Mouse (Mus musculus) liver, embryonic 14.5 days (tissue): Measurements from ENCODE around the gene Glmp. TPM values are rescaled to one million over a fixed set of nuclear protein-coding genes. Genes with fewer than 3 reads are reported as not detected.
A peak's percentile ranks its signal among the peaks of the same experiment; 100 is the strongest.

Experiments
- ATAC-seq: fragments of 200-750 bp; cut with Nextera tagmentation; 2 replicates; pipeline ENCODE4 v1.8.0; 2017; ENCODE audit warnings: moderate number of reproducible peaks, mild to moderate bottlenecking, moderate library complexity; ENCODE audit not compliant: insufficient read depth
- DNase-seq, 3 experiments: peaks; one replicate each; pipeline ENCODE4 v3.0.0-alpha.2; 2012 to 2013; ENCODE audit warnings: low read depth in 3 of 3, low spot score in 3 of 3
- H3K27ac ChIP-seq: fragments of 300-500 bp; sonication (generic); 2 replicates; pipeline ENCODE4 v1.5.1; 2014; ENCODE audit warnings: moderate library complexity, mild to moderate bottlenecking, control low read depth, inconsistent platforms
- H3K27me3 ChIP-seq: fragments of 300-500 bp; sonication (generic); 2 replicates; pipeline ENCODE4 v1.6.1; 2014; ENCODE audit warnings: mild to moderate bottlenecking, low read length, moderate library complexity; ENCODE audit not compliant: control insufficient read depth, insufficient read depth
- H3K36me3 ChIP-seq: fragments of 300-500 bp; sonication (generic); replicated peaks from 2 replicates; pipeline ENCODE4 v1.6.1; 2014; ENCODE audit warnings: low read depth; ENCODE audit not compliant: control insufficient read depth, insufficient read depth
- H3K4me1 ChIP-seq, 2 experiments: fragments of 200-500 bp in 1 of 2; fragments of 300-500 bp in 1 of 2; sonication (generic) in 1 of 2; replicated peaks; 2 replicates each; pipeline ENCODE4 v1.6.1; 2012 to 2014; ENCODE audit warnings: antibody characterized with exemption in 1 of 2, inconsistent platforms in 1 of 2, low read length in 1 of 2; ENCODE audit not compliant: control insufficient read depth in 2 of 2, insufficient read depth in 2 of 2
- H3K4me2 ChIP-seq: fragments of 300-500 bp; sonication (generic); 2 replicates; pipeline ENCODE4 v1.6.1; 2014; ENCODE audit warnings: low read depth, mild to moderate bottlenecking, control low read depth, moderate library complexity
- H3K4me3 ChIP-seq, 2 experiments: fragments of 200-500 bp in 1 of 2; fragments of 300-500 bp in 1 of 2; sonication (generic) in 1 of 2; 2 replicates each; pipeline ENCODE4 v1.5.1; 2012 to 2014; ENCODE audit warnings: low read depth in 2 of 2, low read length in 2 of 2, mild to moderate bottlenecking in 2 of 2, control low read depth in 1 of 2, inconsistent platforms in 1 of 2, moderate library complexity in 1 of 2; ENCODE audit not compliant: insufficient read depth in 1 of 2
- H3K9ac ChIP-seq: fragments of 300-500 bp; sonication (generic); replicated peaks from 2 replicates; pipeline ENCODE4 v1.6.1; 2014; ENCODE audit warnings: mild to moderate bottlenecking, control low read depth, moderate library complexity
- H3K9me3 ChIP-seq: fragments of 300-500 bp; sonication (generic); 2 replicates; pipeline ENCODE4 v1.6.1; 2016; ENCODE audit warnings: low read length, mixed read lengths; ENCODE audit not compliant: control insufficient read depth
- CTCF ChIP-seq: IDR thresholded peaks from 2 replicates; pipeline ENCODE4 v1.5.1; 2016; ENCODE audit warnings: antibody characterized with exemption, low read depth, control low read depth
- EP300 ChIP-seq: IDR thresholded peaks from 2 replicates; pipeline ENCODE4 v1.6.1; 2016; ENCODE audit warnings: antibody characterized with exemption, low read depth
- WGBS: fragments of 180-500 bp; shearing (Covaris S2); extraction: QIAGEN DNeasy Blood & Tissue Kit; methylation state at CpG from one replicate; pipeline ENCODE4 v1.1.7; 2014; ENCODE audit not compliant: insufficient replicate concordance; 5-methylcytosine and 5-hydroxymethylcytosine counted together
- polyA plus RNA-seq, 2 experiments: library from polyadenylated mRNA; depleted of rRNA in 1 of 2; stranded (reverse) in 1 of 2; unstranded in 1 of 2; fragments of >200 nt; fragmentation: Nextera tagmentation in 1 of 2; extraction: Ambion mirVana in 1 of 2; gene quantifications; 2 replicates each; pipeline versions ENCODE4 v1.2.1 to v1.2.3; 2012 to 2014

The Glmp gene
- polyA plus RNA-seq, 2 experiments, result 31.1 to 51.6 TPM

DNA sequence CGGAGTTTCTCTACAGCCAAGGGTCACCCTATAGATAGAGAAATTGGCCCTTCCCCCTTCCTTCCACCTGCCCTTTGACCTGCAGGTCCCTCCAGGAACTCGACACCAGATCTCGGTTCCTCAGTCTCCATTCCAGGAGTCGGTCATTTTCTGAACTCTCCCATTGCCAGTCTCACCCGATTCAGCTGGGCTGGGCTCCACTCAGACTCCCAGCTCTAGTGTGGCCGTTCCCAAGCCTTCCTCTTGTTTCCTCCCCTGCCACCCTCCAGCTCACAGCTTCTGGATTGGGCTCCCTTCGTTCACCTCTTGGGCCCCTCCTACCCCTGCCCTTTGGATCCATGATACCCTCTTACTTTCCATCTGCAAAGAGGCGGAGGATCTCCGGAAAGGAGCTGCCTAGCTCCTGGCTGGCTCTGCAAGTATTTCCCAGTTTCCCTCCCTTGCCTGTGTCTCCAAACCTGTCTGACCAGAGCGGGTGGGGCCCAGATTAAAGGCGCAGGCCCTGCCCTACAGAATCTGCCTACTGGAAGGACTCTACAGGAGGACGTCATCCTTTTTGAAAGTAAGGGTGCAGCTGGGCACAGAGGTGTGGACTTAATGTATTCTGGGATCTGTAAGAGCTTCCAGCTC is 9.3 kb downstream of the Glmp start:
- Histone ChIP-seq H3K9me3 (no peaks in the 10 kb centered on the region), H3K4me1 (peaks cover 32% of the 10 kb centered on the region in 2 experiments), H3K27me3 (no peaks in the 10 kb centered on the region), H3K4me2 (peak overlapping the region; percentile 94), H3K4me3 (peak overlapping the region in 1 of 2 experiments; percentile 78; a peak in 2 of 4 replicates), H3K9ac (peak overlapping the region; percentile 86), H3K27ac (peak overlapping the region; percentile 97), H3K36me3 (no peaks in the 10 kb centered on the region)
- 54% methylated on average over 12 of the region's 12 CpGs for WGBS
- ATAC-seq (no peak), DNase-seq (peak in 1 of 3 experiments; percentile 47)
- no peak for TF ChIP-seq EP300
- no peak for TF ChIP-seq CTCF

DNA sequence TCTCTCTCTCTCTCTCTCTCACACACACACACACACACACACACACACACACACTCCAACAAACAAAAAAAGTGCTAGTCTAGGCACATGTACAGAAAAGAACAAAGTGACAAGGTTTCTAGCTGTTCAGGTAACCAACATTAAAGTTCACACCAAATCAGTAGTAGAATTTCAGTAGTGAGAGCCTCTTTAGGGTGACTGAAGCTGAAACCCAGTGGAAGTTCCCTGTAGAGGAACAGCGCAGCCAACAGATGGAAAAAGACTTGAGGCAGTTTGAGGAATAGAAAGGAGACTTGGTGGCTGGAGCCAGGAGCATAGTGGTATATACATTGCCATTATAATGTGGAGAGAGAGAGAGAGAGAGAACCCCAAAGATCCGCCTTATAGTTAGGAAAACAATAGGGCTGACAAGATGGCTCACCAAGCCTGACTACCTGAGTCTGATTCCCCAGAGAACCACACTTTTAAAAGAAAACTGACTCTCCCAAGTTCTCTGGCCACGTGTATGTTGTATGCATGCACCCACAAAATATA is 10.1 kb downstream of the Glmp start:
- H3K9me3 ChIP-seq, result no peaks in the 10 kb centered on the region
- WGBS, result 18% methylated on average over 3 of the region's 3 CpGs
- no peak for DNase-seq
- peak overlapping the region; percentile 94 for H3K4me2 ChIP-seq
- ATAC-seq, result no peak
- no peaks in the 10 kb centered on the region for H3K36me3 ChIP-seq
- peak overlapping the region; percentile 97 for H3K27ac ChIP-seq
- H3K4me1 ChIP-seq, result peaks cover 35 to 37% of the 10 kb centered on the region in 2 experiments
- no peaks in the 10 kb centered on the region for H3K27me3 ChIP-seq
- peak overlapping the region; percentile 78 to 88 for H3K4me3 ChIP-seq
- H3K9ac ChIP-seq, result peak overlapping the region; percentile 86
- TF ChIP-seq EP300 (no peak), CTCF (no peak)

DNA sequence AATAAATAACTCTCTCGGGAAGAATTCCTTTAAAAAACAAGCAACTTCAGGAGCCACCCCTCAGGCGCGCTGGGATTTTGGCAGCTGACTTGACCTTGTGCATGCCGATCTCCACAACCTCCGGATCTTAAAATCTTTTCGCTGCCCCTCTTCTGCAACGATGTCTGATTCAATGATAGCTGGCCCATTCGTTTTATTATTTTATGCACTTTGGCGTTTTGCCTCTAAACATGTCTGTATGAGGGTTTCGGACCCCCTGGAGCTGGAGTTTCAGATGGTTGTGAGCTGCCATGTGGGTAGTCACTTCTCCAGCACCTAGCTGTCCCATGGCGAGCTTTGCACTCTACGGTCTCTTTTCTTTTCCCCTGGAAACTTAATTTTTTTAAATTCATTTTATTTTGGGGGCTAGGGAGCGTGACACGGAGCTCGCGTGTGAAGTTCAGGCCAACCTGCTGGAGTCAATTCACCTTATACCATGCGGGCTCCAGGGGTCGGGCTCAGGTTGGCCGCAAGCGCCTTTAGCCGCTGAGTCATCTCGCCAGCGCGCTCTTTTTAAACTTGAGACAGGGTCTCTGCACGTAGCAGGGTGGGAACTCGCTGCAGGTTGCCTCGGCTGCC is 10.7 kb downstream of the Glmp start:
- H3K4me2 ChIP-seq, result peak overlapping the region; percentile 94
- H3K4me1 ChIP-seq, result peaks cover 37 to 38% of the 10 kb centered on the region in 2 experiments
- H3K27ac ChIP-seq, result peak overlapping the region; percentile 97
- no peaks in the 10 kb centered on the region for H3K27me3 ChIP-seq
- H3K9ac ChIP-seq, result peak overlapping the region; percentile 86
- under 1% methylated on average over 27 of the region's 27 CpGs for WGBS
- no peaks in the 10 kb centered on the region for H3K9me3 ChIP-seq
- ATAC-seq, result peak; percentile 42
- peak overlapping the region; percentile 78 to 88 for H3K4me3 ChIP-seq
- peak; percentile 28; the same call in 1 of the 2 replicates for TF ChIP-seq CTCF
- no peak for TF ChIP-seq EP300
- no peak for DNase-seq
- H3K36me3 ChIP-seq, result no peaks in the 10 kb centered on the region

DNA sequence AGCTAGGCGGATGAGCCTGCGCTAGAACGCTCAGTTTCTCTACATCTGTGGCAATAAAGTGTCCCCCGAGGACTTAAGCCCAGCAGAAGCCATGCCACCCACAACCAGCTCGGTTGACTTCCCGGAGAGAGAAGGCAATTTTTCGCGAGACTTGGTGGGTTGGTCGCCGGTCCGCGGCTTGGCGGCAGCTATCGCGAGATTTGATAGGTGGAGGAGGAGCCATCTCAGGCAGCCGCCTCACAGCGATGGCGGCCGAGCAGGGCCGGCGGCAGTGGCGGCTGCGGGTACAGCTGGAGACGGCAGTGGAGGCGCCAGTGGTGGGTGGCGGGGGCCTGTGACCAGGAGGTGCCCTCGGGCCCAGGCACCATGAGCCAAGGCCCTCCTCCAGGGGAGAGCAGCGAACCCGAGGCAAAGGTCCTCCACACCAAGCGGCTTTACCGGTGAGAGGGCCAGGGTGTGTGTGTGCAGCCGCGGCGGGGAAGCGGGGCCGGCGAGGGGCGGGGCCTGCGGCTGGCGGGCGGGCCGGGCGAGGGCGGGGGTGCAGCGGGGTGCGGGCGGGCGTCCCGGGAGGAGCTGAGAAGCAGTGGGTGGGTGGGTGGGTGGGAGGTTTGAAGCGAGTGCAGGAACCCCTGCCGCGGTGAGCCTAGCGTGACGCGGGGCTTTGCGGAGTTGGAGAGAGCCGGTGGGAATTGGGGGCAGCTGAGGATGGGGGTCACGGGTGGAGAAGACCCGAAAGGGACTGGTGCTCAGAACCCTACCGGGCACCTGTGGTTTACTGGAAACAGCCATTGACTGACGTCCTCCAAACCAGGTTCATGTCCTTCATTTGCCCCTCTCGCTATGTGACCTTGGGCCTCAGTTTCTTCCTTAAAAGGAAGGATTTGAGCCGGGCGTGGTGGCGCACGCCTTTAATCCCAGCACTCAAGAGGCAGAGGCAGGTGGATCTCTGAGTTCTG is 11.5 kb downstream of the Glmp start, which contains the start of the genes Tmem79 and Smg5:
Tmem79 (minus strand) TSS at position 91 of the 956 bp plus-strand sequence.
Smg5 (plus strand) TSS at position 203 of the 956 bp plus-strand sequence.
- Histone ChIP-seq H3K9ac (peak within 1 kb of the TSS; percentile 86), H3K4me1 (peaks cover 41 to 44% of the 10 kb centered on the region in 2 experiments), H3K27ac (peak within 1 kb of the TSS; percentile 97), H3K4me3 (peak within 1 kb of the TSS; percentile 78 to 96), H3K4me2 (peak within 1 kb of the TSS; percentile 94), H3K36me3 (no peaks in the 10 kb centered on the region; the same call in 1 of the 2 replicates), H3K27me3 (no peaks in the 10 kb centered on the region), H3K9me3 (no peaks in the 10 kb centered on the region)
- ATAC-seq (peak; percentile 88), DNase-seq (peak; percentile 89 to 94 (median 90))
- under 1% methylated on average over 55 of the region's 66 CpGs for WGBS
- TF ChIP-seq EP300 (peak; percentile 73), CTCF (no peak)
